Mouse (Mus musculus): ENCODE measurements around the gene Vamp2. TPM values are rescaled to one million over a fixed set of nuclear protein-coding genes. Genes with fewer than 3 reads are reported as not detected.

The Vamp2 gene
- polyA plus RNA-seq, 1 experiment from 2014 or later: 82.2 TPM

DNA sequence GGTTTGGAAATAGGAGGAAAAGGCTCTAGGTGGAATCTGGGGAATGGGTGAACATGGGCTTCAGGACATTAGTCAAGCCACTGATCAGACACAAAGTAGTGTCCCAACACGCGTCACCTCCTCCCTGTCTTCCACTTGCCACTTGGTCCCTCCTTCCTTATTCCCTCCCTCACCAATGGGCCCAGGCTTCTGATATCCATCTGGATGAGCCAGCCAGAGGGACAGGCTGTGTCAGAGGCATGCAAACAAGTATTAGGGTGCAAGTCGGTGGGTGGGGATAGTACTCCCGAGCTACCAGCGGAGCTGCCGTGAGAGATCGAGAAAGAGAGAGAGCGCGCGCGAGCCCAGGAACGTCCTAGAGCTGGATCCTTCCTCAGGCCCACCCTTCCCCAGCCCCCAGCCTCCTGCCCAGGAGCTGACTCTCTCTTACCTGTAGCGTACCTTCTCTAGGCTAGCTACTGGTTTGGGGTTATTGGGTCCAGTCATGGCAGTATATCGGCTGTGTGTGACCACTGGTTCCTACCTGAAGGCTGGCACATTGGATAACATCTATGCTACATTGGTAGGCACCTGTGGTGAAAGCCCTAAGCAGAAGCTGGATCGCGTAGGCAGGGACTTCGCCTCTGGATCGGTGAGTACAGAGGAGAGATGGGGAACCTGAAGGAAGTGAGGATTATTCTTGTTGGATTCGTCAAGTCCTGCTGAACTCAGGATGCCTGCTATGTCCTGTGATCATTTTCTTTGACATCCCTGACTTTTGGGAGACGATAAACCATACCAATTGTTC is 37.8 kb downstream of the Vamp2 start:
- H3K4me2 ChIP-seq: peak overlapping the region; percentile 82
- peak overlapping the region; percentile 64 for H3K4me3 ChIP-seq
- no peak overlapping the region; the same call in 1 of the 2 replicates for H3K27ac ChIP-seq
- peaks cover 28% of the 10 kb centered on the region for H3K4me1 ChIP-seq (replicated peaks)
- no peaks in the 10 kb centered on the region; the same call in 1 of the 2 replicates for H3K27me3 ChIP-seq
- peak overlapping the region; percentile 60 for H3K9ac ChIP-seq
- H3K36me3 ChIP-seq: no peaks in the 10 kb centered on the region
- no peaks in the 10 kb centered on the region for H3K9me3 ChIP-seq (replicated peaks)
- WGBS: 18% methylated on average over 20 of the region's 20 CpGs
- no peak for ATAC-seq (replicated peaks; ENCODE audit: insufficient number of reproducible peaks, insufficient read depth, low FRiP score, low read depth)

DNA sequence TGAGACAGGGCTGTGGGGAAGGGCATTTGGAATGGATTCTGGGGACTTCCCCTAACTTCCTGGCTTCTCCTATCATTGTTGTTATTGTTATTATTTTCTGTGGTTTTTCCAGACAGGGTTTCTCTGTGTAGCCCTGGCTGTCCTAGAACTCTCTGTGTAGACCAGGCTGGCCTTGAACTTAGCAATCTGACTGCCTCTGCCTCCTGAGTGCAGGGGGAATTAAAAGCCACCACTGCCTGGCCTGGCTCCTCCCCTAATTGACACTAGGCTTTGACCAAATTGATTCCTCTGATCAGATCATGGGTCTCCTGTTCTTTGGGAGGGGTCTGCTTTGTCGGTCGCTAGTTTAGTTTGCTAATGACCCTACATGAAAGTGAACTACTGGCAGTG is 38.4 kb downstream of the Vamp2 start:
- Histone ChIP-seq H3K27ac (no peak overlapping the region), H3K9ac (no peak overlapping the region), H3K4me3 (peak overlapping the region; percentile 64; the same call in 1 of the 2 replicates), H3K36me3 (no peaks in the 10 kb centered on the region), H3K9me3 (replicated peaks) (no peaks in the 10 kb centered on the region), H3K4me2 (peak overlapping the region; percentile 82), H3K4me1 (replicated peaks) (peaks cover 22% of the 10 kb centered on the region), H3K27me3 (no peaks in the 10 kb centered on the region; the same call in 1 of the 2 replicates)
- no peak for ATAC-seq (replicated peaks; ENCODE audit: insufficient number of reproducible peaks, insufficient read depth, low FRiP score, low read depth)
- 73% methylated on average over 2 of the region's 2 CpGs for WGBS

DNA sequence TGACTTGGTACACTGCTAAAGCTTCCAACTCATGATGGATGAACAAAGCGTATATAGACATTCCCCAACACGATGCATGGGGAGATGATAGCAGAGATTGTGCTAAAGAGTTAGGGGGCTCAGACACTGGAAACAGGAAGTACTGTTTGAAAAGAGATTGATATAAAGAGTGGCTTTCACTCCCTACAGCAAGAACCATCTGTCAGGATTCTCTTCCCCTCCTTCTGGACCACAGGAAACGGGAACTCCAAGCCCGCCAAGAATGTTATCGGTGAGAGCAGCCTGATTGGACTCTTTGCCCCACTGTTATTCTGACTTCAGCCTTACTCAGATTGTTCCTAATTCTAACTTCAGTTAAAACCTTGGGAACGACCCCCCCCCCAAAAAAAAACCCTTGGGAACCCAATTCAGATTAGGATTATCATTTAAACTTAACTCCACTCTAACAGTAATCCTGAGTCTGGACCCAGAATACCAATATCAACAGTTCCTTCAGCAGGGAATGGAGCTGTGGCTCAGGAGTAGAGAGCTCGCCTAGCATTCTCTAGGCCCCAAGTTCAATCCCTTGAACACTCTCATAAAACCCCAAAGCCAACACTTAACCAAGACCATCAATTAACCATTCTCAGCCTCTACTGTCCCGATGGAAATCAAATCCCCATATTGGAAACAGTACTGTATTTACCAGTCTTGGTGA is 40.3 kb downstream of the Vamp2 start:
- H3K9ac ChIP-seq: no peak overlapping the region
- H3K9me3 ChIP-seq (replicated peaks): no peaks in the 10 kb centered on the region
- H3K36me3 ChIP-seq: no peaks in the 10 kb centered on the region
- H3K4me1 ChIP-seq (replicated peaks): peaks cover 20% of the 10 kb centered on the region
- no peak for ATAC-seq (replicated peaks; ENCODE audit: insufficient number of reproducible peaks, insufficient read depth, low FRiP score, low read depth)
- H3K27me3 ChIP-seq: peaks cover 10% of the 10 kb centered on the region
- no peak overlapping the region for H3K4me3 ChIP-seq
- no peak overlapping the region for H3K27ac ChIP-seq
- H3K4me2 ChIP-seq: no peak overlapping the region
- 55% methylated on average over 8 of the region's 8 CpGs for WGBS

DNA sequence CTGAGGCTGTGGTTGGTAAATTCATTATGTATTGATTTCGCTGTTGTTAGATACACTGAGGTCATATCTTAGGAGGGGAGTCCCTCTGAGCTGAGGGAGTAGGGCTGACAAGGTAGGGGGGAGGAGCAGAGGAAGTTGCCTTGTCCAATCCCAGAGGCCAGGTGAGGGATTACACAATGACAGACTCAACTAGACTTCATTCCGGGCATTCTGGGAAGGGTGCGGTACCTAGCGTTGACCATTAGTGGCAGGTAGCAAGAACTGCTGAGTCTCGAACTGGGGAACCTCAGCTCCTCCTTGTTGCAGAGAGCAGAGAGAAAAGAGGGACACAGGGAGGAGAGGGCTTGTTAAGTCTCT is 45.3 kb downstream of the Vamp2 start:
- Histone ChIP-seq H3K4me2 (peak overlapping the region; percentile 87), H3K27me3 (peaks cover 11% of the 10 kb centered on the region), H3K4me3 (peak overlapping the region; percentile 51), H3K9me3 (replicated peaks) (no peaks in the 10 kb centered on the region), H3K4me1 (replicated peaks) (peaks cover 13% of the 10 kb centered on the region), H3K27ac (no peak overlapping the region), H3K36me3 (no peaks in the 10 kb centered on the region), H3K9ac (peak overlapping the region; percentile 51; the same call in 1 of the 2 replicates)
- WGBS: 23% methylated on average over 5 of the region's 5 CpGs
- ATAC-seq (replicated peaks; ENCODE audit: insufficient number of reproducible peaks, insufficient read depth, low FRiP score, low read depth): no peak

DNA sequence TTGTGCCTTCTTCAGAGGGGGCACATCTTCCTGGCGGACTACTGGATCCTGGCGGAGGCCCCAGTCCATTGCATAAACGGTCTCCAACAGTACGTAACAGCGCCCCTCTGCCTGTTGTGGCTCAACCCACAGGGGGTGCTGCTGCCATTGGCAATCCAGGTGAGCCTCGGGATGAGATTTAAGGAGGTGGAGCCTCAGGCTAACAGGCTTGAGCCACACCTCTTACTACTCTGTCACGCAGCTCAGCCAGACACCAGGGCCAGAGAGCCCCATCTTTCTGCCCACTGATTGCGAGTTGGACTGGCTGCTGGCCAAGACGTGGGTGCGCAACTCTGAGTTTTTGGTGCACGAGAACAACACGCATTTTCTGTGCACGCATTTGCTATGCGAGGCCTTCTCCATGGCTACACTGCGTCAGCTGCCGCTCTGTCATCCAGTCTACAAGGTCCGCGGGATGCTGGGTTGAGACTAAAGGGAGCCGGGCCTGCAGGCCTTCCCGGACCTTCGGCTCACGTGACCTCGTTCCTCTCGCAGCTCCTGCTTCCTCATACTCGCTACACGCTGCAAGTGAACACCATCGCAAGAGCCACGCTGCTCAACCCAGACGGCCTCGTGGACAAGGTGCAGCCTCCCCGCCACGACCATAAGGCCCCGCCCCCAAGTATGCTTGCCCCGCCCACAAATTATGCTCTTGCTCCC is 45.8 kb downstream of the Vamp2 start:
- Histone ChIP-seq H3K36me3 (no peaks in the 10 kb centered on the region), H3K9ac (peak overlapping the region; percentile 51), H3K27ac (no peak overlapping the region), H3K27me3 (peaks cover 11% of the 10 kb centered on the region), H3K4me1 (replicated peaks) (peaks cover 13% of the 10 kb centered on the region), H3K4me2 (peak overlapping the region; percentile 87), H3K9me3 (replicated peaks) (no peaks in the 10 kb centered on the region), H3K4me3 (peak overlapping the region; percentile 51)
- 3% methylated on average over 34 of the region's 34 CpGs for WGBS
- peak; percentile 73 for ATAC-seq (replicated peaks; ENCODE audit: insufficient number of reproducible peaks, insufficient read depth, low FRiP score, low read depth)

DNA sequence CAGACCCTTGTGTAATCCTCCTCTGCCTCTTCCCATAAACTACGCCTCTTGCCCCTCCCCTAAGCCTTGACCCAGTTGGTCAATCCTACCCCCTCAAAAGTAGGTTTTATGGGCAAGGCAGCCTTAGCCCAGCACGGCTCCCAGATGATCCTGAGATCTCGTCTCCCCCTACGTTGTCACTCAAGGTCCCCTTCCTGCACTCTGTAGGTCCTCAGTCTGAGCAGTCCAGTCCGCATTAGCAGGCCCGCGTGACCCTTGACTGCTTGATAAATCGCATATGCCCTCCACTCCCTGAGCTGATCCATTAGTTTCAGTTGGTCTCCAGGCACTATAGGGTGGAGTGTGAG is 46.3 kb downstream of the Vamp2 start:
- Histone ChIP-seq H3K4me3 (peak overlapping the region; percentile 51), H3K4me2 (peak overlapping the region; percentile 87), H3K27ac (no peak overlapping the region), H3K27me3 (peaks cover 11% of the 10 kb centered on the region), H3K36me3 (no peaks in the 10 kb centered on the region), H3K9ac (no peak overlapping the region), H3K9me3 (replicated peaks) (no peaks in the 10 kb centered on the region), H3K4me1 (replicated peaks) (peaks cover 13% of the 10 kb centered on the region)
- peak; percentile 4; the same call in 1 of the 2 replicates for ATAC-seq (replicated peaks; ENCODE audit: insufficient number of reproducible peaks, insufficient read depth, low FRiP score, low read depth)
- WGBS: 47% methylated on average over 8 of the region's 8 CpGs

DNA sequence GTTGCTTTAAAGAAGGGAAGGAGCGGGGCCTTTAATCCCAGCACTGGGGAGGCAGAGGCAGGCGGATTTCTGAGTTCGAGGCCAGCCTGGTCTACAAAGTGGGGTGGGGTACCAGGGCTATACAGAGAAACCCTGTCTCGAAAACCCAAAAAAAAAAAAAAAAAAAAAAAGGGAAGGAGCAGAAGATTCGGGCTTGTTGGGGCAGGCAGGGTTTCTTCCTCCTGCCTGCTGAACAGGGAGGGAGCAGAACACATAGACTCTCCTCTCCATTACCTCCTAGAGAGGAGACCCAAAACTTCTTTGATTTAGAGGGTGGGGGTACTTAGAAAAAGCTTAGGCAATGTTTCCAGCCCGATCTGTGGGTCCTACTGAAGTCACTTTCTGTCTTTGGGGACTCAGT is 47.1 kb downstream of the Vamp2 start:
- ATAC-seq (replicated peaks; ENCODE audit: insufficient number of reproducible peaks, insufficient read depth, low FRiP score, low read depth): no peak
- Histone ChIP-seq H3K27ac (no peak overlapping the region), H3K9ac (no peak overlapping the region), H3K36me3 (no peaks in the 10 kb centered on the region), H3K9me3 (replicated peaks) (no peaks in the 10 kb centered on the region), H3K4me2 (no peak overlapping the region), H3K27me3 (peaks cover 11% of the 10 kb centered on the region), H3K4me1 (replicated peaks) (peaks cover 13% of the 10 kb centered on the region), H3K4me3 (no peak overlapping the region)
- WGBS: 84% methylated on average over 6 of the region's 6 CpGs

Other genes starting within 250 kb of the Vamp2 start
- gene Ndel1, start 216.6 kb upstream of the Vamp2 start, polyA plus RNA-seq (2015; fragmentation: Nextera tagmentation; extraction: Ambion mirVana): 65.5 and 69.3 TPM in 2 replicates
- gene Rnf222, start 199.9 kb upstream of the Vamp2 start, polyA plus RNA-seq (2015; fragmentation: Nextera tagmentation; extraction: Ambion mirVana): 0.05 and 0.19 TPM in 2 replicates
- 507 and 557 TPM in 2 replicates for gene Rpl26, start 186.9 kb upstream of the Vamp2 start, polyA plus RNA-seq (2015; fragmentation: Nextera tagmentation; extraction: Ambion mirVana)
- not detected in 2 replicates for gene Odf4, start 161.4 kb upstream of the Vamp2 start, polyA plus RNA-seq (2015; fragmentation: Nextera tagmentation; extraction: Ambion mirVana)
- 10.8 and 12.7 TPM in 2 replicates for gene Arhgef15, start 131.0 kb upstream of the Vamp2 start, polyA plus RNA-seq (2015; fragmentation: Nextera tagmentation; extraction: Ambion mirVana)
- 2.0 and 2.2 TPM in 2 replicates for gene Slc25a35, start 120.4 kb upstream of the Vamp2 start, polyA plus RNA-seq (2015; fragmentation: Nextera tagmentation; extraction: Ambion mirVana)
- 67.4 and 78.4 TPM in 2 replicates for gene Rangrf, start 113.3 kb upstream of the Vamp2 start, polyA plus RNA-seq (2015; fragmentation: Nextera tagmentation; extraction: Ambion mirVana)
- 14.9 and 18.7 TPM in 2 replicates for gene Pfas, start 80.0 kb upstream of the Vamp2 start, polyA plus RNA-seq (2015; fragmentation: Nextera tagmentation; extraction: Ambion mirVana)
- 38.3 and 47.5 TPM in 2 replicates for gene Ctc1, start 72.6 kb upstream of the Vamp2 start, polyA plus RNA-seq (2015; fragmentation: Nextera tagmentation; extraction: Ambion mirVana)
- gene Aurkb, start 42.8 kb upstream of the Vamp2 start, polyA plus RNA-seq (2015; fragmentation: Nextera tagmentation; extraction: Ambion mirVana): 64.3 and 92.4 TPM in 2 replicates
- 10.5 and 11.7 TPM in 2 replicates for gene Borcs6, start 28.8 kb upstream of the Vamp2 start, polyA plus RNA-seq (2015; fragmentation: Nextera tagmentation; extraction: Ambion mirVana)
- gene Tmem107, start 17.7 kb upstream of the Vamp2 start, polyA plus RNA-seq (2015; fragmentation: Nextera tagmentation; extraction: Ambion mirVana): 37.0 and 40.9 TPM in 2 replicates
- 16.1 and 25.2 TPM in 2 replicates for gene Per1, start 6.7 kb downstream of the Vamp2 start, polyA plus RNA-seq (2015; fragmentation: Nextera tagmentation; extraction: Ambion mirVana)
- 0.52 and 0.57 TPM in 2 replicates for gene Hes7, start 31.9 kb downstream of the Vamp2 start, polyA plus RNA-seq (2015; fragmentation: Nextera tagmentation; extraction: Ambion mirVana)
- gene 9130213A22Rik, start 34.1 kb downstream of the Vamp2 start, polyA plus RNA-seq (2015; fragmentation: Nextera tagmentation; extraction: Ambion mirVana): 0.51 and 0.60 TPM in 2 replicates
- gene Aloxe3, start 37.4 kb downstream of the Vamp2 start, polyA plus RNA-seq (2015; fragmentation: Nextera tagmentation; extraction: Ambion mirVana): 0.18 and 0.37 TPM in 2 replicates
- 0.05 TPM in 2 replicates for gene Alox12b, start 68.5 kb downstream of the Vamp2 start, polyA plus RNA-seq (2015; fragmentation: Nextera tagmentation; extraction: Ambion mirVana)
- gene Alox8, start 109.4 kb downstream of the Vamp2 start, polyA plus RNA-seq (2015; fragmentation: Nextera tagmentation; extraction: Ambion mirVana): 1.9 and 2.1 TPM in 2 replicates
- 0.08 and 0.13 TPM in 2 replicates for gene Gucy2e, start 148.5 kb downstream of the Vamp2 start, polyA plus RNA-seq (2015; fragmentation: Nextera tagmentation; extraction: Ambion mirVana)
- gene Cntrob, start 235.3 kb downstream of the Vamp2 start, polyA plus RNA-seq (2015; fragmentation: Nextera tagmentation; extraction: Ambion mirVana): 12.7 and 17.2 TPM in 2 replicates
- gene Trappc1, start 235.5 kb downstream of the Vamp2 start, polyA plus RNA-seq (2015; fragmentation: Nextera tagmentation; extraction: Ambion mirVana): 163 and 164 TPM in 2 replicates
- gene Kcnab3, start 237.8 kb downstream of the Vamp2 start, polyA plus RNA-seq (2015; fragmentation: Nextera tagmentation; extraction: Ambion mirVana): 0.77 and 1.1 TPM in 2 replicates